Mouse (Mus musculus) T-helper 17 cell (primary cell): ENCODE measurements around the gene Fam129a.

Experiments used
- in situ Hi-C, 2 experiments: fragments of 300-600 bp; cut with MboI, MseI; formaldehyde crosslinking; loops; 1 replicate in 1 of 2; 2 replicates in 1 of 2; pipeline ENCODE4 v1.15.1; 2025; ENCODE audit warnings: high pct_unique_total_duplicates in 2 of 2

Gene Fam129a

GRCm38 (mm10) chr1:151570981-151571837 lies at the start of gene Fam129a:
Gene Fam129a (plus strand): TSS chr1:151571186.
- in situ Hi-C loops: loop anchor here in 1 of 2 experiments (5.0 kb wide), 1 partner anchor 79 kb away; no protein-coding TSS in a partner anchor

GRCm38 (mm10) chr1:151526701-151527100 lies 44.3 kb upstream of the Fam129a start:
- in situ Hi-C loops: no loop called here

GRCm38 (mm10) chr1:151543796-151544477 lies 27.0 kb upstream of the Fam129a start:
- in situ Hi-C loops: no loop called here

- in situ Hi-C loops: no loop called here
Measured at GRCm38 (mm10) chr1:151544581-151544980, 26.4 kb upstream of the Fam129a start.

DNA sequence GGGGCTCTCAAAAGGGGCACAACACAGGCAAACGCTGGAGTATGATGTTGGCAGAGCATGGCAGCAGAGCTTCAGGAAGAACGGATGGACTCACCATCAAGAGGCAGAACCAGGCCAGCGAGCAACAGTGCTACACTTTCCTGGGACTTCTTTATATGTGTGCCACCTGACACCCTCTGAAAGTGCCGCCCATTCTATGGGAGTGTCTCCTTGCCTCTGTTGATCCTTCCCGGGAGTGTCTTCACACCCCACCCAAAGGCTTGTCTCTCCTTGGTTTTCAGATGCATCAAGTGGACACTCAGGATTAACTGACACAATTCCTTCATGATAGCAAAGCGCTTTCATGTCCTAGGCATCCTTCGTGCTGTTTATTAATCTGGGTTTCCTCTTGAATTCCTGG lies 25.4 kb upstream of the Fam129a start:
- in situ Hi-C loops: no loop called here

DNA sequence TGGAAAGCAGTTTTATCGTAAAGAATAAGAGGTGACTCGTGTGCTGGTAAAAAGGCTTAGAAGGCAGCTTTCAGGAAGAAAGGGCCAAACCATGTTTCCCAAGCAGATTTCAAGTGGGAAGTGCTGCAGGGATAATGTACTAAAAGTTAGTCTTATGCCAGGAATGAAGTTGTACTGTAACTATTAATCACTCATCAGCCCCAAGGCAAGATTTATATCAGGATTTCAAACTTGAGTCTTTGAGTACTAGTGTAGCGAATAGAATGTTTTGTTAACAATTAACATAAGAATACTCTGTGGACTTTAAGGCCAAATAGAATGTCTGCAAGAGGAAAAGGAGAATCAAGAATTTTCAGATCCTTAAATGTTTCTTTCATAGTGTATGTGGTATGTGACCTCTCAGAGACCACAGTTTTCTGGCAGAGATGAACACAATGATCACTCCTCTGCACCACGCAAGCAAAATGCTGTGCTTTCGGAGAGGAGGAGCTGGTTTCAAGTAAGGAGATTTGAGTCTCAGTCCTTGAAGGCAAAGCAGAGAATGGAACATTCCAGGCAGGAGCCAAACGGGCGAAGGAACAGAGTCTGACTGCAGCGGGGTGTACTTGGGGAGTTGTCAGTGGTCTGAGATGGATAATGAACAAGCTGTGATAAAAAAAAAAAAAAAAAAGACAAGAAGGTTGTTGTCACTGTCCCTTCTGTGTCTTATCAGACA lies 21.9 kb upstream of the Fam129a start:
- in situ Hi-C loops: no loop called here

DNA sequence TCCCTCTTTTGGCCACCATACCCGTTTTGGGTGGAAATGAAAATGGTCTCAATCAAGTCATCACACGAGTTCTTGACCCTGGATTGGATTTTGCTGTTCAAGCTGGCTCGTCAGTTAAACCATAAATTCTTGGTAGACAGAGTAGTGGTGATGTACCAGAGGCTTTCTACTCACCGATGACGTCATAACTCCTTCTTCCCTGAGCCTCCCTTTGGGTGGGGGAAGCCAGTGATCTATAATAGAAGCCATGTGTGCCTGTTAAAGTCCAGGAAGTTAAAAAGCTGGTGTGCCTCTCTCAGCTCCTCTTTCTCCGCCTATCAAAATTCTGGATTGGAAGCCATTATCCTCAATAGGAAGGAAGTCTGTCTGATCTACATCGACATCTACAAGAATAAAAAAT lies 21.2 kb upstream of the Fam129a start:
- in situ Hi-C loops: loop anchor here in 1 of 2 experiments (10.0 kb wide), 1 partner anchor 1075 kb away; no protein-coding TSS in a partner anchor

DNA sequence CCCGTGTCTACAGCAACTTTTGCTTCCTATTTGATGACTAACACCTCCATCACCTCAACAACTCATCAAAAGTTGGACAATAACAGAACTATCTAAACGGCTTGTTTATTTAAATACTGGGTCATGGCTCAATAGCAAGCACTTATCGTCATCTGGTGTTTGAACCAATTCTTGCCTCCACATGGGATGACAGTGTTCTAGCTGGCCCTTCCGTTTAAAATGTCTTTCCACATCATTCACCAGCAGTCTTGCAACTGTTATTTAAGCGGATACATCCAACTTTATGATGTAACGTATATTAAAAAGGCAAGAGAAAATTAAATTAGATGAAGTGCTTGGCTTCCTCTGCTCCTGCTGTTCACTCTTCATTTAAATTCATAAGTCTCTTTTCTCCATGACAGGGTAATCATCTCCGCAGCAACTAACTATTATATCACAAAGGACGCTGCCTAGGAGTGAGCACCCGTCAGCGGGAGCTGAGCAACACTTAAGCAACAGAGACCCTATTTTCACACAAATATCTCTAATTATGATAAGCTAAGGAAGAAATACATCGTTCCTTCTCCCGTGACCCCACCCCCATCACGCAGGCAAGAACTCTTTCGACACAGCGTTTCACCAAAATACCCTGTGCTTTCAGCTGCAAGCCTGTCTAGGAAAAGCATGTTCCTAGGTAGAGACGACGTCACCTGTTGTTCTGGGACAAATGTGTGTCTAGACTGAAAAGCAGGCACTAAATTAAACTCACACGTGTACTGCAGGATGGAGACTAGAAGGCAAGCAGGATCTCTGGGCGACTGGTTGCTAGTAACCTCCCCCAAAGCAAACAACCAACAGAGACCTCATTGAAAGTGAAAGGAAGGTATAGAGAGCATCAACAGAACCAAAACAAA lies 20.2 kb upstream of the Fam129a start:
- in situ Hi-C loops: loop anchor here in 1 of 2 experiments (10.0 kb wide), 1 partner anchor 1076 kb away; no protein-coding TSS in a partner anchor

GRCm38 (mm10) chr1:151560536-151560935 lies 10.4 kb upstream of the Fam129a start:
- in situ Hi-C loops: loop anchor here in 1 of 2 experiments (5.0 kb wide), 1 partner anchor 147 kb away; no protein-coding TSS in a partner anchor

DNA sequence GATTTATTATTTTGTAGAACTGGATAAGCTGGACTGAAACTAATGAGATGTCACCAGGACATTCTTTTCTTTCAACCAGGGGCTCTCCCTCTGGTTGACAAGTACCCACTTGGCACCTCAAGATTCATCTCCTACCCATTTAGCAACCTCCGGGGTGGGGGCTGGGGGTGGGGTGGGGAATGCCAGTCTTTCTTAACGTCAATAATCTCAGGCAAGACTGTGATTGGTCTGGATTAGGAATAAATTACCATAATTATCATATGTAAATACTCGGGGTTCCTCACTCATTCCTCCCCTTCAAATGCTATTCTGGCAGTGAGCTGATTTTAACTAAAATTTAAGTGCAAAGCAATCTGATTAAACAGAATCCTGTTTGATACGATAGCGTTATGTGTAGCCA lies 7.6 kb upstream of the Fam129a start:
- in situ Hi-C loops: loop anchor here in 1 of 2 experiments (5.0 kb wide), 1 partner anchor 144 kb away; no protein-coding TSS in a partner anchor

DNA sequence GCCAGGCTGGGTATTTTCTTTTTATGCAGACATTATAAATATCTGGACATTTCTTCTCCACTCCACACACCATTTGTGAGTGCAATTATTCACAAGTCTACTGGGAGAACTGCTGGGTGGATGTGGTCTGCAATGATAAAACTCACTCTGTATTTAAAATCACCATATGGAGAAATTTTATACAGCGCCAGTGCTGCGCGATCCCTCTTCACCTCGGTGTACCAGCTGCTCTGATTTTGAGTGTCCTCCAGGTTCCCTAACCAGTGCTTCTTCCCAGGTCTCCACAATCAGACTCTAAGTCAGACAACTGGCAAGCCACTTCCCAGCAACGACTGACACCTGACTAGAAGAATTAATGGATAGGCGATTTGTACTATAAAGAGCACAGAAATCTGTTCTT lies 7.1 kb upstream of the Fam129a start:
- in situ Hi-C loops: loop anchor here in 1 of 2 experiments (5.0 kb wide), 1 partner anchor 143 kb away; no protein-coding TSS in a partner anchor

- in situ Hi-C loops: loop anchor here in 1 of 2 experiments (5.0 kb wide), 1 partner anchor 143 kb away; no protein-coding TSS in a partner anchor
Measured at GRCm38 (mm10) chr1:151564377-151564776, 6.6 kb upstream of the Fam129a start.

- in situ Hi-C loops: loop anchor here in 1 of 2 experiments (5.0 kb wide), 1 partner anchor 69 kb away; no protein-coding TSS in a partner anchor
Measured at GRCm38 (mm10) chr1:151568682-151569081, 2.3 kb upstream of the Fam129a start.

DNA sequence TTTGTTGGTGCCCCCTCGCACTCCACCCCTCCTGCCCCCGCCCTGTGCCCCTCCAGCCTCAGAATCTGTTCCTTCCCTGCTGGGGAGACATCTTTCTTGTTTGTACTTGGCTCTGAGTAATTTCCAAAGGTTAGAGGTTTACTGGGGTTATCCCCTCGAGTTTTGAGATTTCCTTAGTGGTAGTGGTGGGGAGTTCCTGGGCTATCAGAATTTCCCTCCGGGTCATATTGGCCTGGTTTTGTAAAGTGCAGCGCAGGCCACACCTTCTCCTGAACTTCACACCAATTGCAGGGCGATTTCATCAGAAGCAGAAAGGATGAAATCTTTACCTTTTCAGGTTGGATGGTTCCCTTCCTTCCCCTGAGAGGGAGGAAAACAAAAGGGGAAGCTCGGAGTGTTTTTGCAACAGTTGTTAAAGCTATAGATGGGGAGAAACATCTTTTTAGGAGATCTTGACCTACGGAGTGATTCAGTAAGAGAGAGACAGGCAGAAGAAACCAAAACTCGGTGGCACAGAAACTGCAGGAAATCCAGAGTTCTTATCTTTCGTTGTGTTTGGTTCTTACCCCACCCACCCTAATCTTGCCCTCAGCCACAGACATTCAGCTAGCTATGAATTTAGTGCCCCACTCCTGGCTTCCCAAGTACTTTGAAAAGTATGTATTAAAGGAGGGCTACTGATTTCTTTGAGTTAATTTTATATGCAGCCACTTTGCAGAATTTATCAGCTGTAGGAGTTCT lies 1.0 kb downstream of the Fam129a start:
- in situ Hi-C loops: loop anchor here in 1 of 2 experiments (5.0 kb wide), 1 partner anchor 80 kb away; no protein-coding TSS in a partner anchor

GRCm38 (mm10) chr1:151572601-151573320 lies 1.8 kb downstream of the Fam129a start:
- in situ Hi-C loops: loop anchor here in 1 of 2 experiments (5.0 kb wide), 1 partner anchor 80 kb away; no protein-coding TSS in a partner anchor

DNA sequence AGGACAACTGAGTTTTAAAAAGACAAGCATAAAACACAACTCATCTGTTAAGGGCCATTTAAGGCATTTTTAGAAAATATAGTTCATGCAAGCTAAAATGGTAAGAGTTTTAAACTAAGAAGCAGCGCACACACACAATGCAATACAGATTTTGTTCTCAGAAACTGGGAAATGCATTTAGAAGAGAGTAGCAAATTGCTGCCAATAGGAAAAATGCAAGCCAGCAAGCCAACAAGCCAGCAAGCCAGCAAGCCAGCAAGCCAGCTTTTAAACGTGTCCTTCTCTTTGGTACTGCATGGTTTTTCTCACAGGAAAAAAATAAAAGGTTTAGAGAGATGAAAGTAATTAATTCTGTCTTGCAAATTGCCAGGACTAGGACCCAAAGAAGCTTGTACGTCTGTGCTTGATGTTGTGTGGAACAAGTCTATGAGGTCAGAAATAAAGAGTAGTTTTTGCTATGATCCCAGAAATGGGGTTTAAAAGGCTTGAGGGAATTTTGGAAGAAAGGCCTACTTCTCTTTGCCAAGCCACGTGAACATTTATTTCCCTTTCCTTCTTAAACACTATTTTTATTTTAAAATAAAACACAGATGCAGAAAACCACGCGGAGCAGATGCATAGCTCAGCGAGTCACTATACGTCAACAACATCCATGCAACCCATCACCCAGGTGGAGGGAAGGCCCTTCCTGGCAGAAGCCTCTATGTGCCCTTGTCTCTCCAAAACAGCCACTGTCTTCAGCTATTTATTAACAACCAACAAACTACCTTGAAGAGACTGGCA lies 9.4 kb downstream of the Fam129a start:
- in situ Hi-C loops: no loop called here

DNA sequence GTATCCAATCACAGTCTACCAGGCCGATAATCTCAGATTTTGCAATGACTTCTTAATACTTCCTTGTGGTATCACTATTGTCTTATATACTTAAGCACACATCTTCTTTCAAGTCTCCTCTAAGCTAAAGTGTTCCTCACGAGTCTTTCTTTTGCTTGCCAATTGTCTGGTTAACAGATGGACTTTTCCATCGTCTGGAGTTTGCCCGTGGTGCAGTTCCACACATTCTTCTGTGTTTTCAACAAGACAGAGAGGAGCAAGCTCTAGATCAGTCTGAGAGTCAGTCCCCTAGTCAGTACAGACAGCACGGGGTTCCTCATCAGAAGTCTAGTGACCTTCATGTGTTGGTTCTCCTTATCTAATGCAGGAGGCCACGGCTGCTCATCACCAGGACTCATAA lies 10.5 kb downstream of the Fam129a start:
- in situ Hi-C loops: no loop called here

DNA sequence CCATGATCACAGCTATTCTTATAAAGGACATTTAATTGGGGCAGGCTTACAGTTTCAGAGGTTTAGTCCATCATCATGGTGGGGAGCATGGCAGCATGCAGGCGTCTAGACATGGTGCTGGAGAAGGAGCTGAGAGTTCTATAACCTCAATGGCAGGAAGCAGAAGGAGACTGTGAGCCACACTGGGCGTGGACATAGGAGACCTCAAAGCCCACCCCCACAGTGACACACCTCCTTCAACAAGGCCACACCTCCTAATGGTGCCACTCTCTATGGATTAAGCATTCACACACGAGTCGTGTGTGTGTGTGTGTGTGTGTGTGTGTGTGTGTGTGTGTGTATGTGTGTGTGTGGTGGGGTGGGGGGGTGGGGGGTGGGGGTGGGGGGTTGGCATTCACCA lies 11.0 kb downstream of the Fam129a start:
- in situ Hi-C loops: no loop called here
